Mouse (Mus musculus) frontal cortex, adult 2 months (tissue): ENCODE data around the gene Gda. TPM values are rescaled to one million over a fixed set of nuclear protein-coding genes. Genes with fewer than 3 reads are reported as not detected.

Experiments used
- DNase-seq, 2 experiments: peaks; one replicate each; pipeline ENCODE4 v3.0.0; 2022; ENCODE audit warnings: low spot score in 1 of 2; ENCODE audit errors: extremely low spot score in 1 of 2
- polyA plus RNA-seq: library from polyadenylated mRNA; depleted of rRNA; stranded (reverse); fragments of >200 nt; gene quantifications from 2 replicates; pipeline ENCODE4 v1.2.3, GENCODE M21; 2012; rRNA removed

Gda gene
- polyA plus RNA-seq, 1 experiment = 89.4 TPM

DNA sequence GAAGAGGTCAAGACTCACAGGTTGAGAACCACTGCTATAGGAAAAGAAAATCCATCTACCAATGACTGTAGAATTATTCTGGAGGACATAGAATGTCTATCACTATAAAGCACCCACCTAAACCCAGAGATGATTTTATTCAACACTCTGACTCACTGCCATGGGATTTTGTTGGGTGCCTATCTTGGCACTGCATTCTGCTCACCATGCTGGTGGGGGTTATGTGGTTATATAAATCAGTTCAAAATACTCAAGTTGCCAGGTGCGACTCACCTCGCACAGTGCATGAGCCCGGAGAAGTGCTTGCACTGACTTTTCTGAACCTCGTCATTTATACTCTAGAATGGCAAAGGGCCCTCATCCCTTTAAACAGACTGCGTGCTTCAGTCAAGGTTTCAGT lies 94.0 kb downstream of the Gda start:
- peak in 1 of 2 experiments; percentile 44 for DNase-seq

GRCm38 (mm10) chr19:21376445-21377218 lies 96.6 kb downstream of the Gda start:
- no peak for DNase-seq

GRCm38 (mm10) chr19:21373073-21373755 lies 100.0 kb downstream of the Gda start:
- peak in 1 of 2 experiments; percentile 74 for DNase-seq

GRCm38 (mm10) chr19:21372395-21373072 lies 100.7 kb downstream of the Gda start:
- DNase-seq = no peak

GRCm38 (mm10) chr19:21371337-21371736 lies 101.9 kb downstream of the Gda start:
- DNase-seq = no peak

GRCm38 (mm10) chr19:21370782-21371181 lies 102.5 kb downstream of the Gda start:
- no peak for DNase-seq

- peak in 1 of 2 experiments; percentile 38 for DNase-seq
Measured at GRCm38 (mm10) chr19:21369175-21369574, 104.1 kb downstream of the Gda start.

- no peak for DNase-seq
Measured at GRCm38 (mm10) chr19:21368595-21368994, 104.7 kb downstream of the Gda start.

- DNase-seq = no peak
Measured at GRCm38 (mm10) chr19:21357792-21358191, 115.5 kb downstream of the Gda start.

DNA sequence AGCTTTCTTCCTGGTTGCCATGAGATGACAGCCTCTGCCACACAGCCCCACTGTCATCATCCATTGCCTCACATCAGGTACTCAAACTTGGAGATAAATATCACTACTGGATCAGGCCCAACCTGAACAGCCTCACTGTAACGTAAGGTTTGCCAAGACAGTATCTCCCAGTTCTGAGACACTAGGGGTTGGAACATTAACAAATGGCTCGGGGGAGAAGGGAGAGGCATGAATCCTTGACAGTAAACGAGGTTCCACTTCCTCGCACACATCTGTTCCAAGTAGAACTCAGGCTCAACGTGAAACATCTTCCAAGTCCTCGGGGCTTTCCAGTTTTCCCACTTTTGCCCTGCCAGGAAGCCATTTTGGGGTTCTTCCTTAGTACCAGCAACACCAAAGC lies 123.6 kb downstream of the Gda start:
- no peak for DNase-seq

- no peak for DNase-seq
Measured at GRCm38 (mm10) chr19:21346646-21347045, 126.6 kb downstream of the Gda start.

Other genes with a start within 250 kb of the Gda start
- gene Zfand5, start 201.2 kb downstream of the Gda start, polyA plus RNA-seq = 123 and 146 TPM in 2 replicates
- 29.2 and 29.6 TPM in 2 replicates for gene 1110059E24Rik, start 179.5 kb upstream of the Gda start, polyA plus RNA-seq
- gene Abhd17b, start 179.7 kb upstream of the Gda start, polyA plus RNA-seq = 25.4 and 28.3 TPM in 2 replicates